Mouse (Mus musculus) olfactory bulb, adult 2 months (tissue): Measurements from ENCODE around the gene Rae1.

Experiments
- CTCF ChIP-seq: fragments of 200-500 bp; IDR thresholded peaks from 2 replicates; pipeline ENCODE4 v1.5.1; 2012; ENCODE audit warnings: low read depth, mild to moderate bottlenecking, low read length, moderate library complexity; ENCODE audit not compliant: insufficient read depth
- POLR2A ChIP-seq: fragments of 200-500 bp; IDR thresholded peaks from 2 replicates; pipeline ENCODE4 v1.6.1; 2012; ENCODE audit warnings: mild to moderate bottlenecking, low read depth, low read length, moderate library complexity; ENCODE audit not compliant: insufficient read depth

DNA sequence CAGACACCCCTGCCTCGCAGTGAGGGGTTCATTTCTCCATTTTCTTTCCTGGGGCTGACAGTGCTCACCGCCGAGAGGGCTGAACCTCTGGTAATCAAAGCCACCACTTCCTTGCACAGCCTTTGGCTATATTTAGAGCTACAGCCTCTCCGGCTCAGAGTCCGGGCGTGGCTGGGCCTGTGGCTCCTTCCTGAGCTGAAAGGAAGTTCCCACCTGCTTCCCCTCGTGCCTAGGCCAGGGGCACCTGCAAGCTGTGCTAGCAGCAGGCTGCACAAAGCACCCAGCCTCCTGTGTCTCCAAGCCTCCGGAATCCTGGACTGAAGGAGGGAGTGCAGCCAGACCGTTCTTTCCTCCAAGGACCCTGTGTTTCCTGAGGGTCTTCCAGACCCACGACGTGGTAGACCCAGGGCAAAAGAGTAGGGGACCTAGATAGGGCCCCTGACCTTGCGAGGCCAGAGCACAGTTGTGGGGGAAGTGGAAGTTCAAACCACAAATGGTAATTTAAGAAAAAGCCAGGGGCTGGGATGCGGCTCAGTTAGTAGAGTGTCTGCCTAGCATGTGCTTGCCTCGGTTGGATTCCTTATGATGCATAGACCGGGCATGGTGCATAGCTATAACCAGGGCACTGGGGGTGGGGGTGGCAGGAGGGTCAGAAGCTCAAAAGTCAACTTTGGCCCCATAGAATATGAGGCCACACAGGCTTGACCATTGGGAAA, 46.8 kb downstream of the Rae1 start:
- TF ChIP-seq CTCF (no peak), POLR2A (no peak)
